Mouse (Mus musculus): ENCODE data around the gene Neurod2. TPM values are rescaled to one million over a fixed set of nuclear protein-coding genes. Genes with fewer than 3 reads are reported as not detected.

Gene Neurod2
- polyA plus RNA-seq, 1 experiment from 2014 or later: 0.09 TPM

DNA sequence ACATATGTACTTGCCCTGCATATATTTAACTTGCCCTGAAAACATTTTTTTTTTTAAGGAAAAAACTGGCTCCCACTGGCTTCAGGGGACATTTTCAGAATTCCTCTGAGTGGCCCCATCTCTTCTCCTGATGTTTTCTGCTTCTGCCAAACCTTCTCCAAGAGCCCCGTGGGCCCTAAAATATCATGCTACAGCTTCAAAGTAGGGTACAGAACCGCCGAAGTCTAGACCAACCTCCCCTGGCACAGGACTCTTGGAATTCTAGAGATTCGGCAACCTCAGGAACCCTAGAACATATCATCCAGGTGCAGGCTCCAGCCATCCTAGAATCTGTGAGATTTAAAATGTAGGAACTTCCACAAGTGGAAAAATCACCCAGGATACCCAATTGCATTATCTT lies 9.9 kb downstream of the Neurod2 start:
- no peaks in the 10 kb centered on the region for H3K9me3 ChIP-seq
- H3K9ac ChIP-seq: no peak overlapping the region
- H3K4me2 ChIP-seq (replicated peaks): no peak overlapping the region
- H3K4me1 ChIP-seq (replicated peaks): no peaks in the 10 kb centered on the region
- no peak overlapping the region for H3K27ac ChIP-seq
- ATAC-seq: no peak
- H3K36me3 ChIP-seq: no peaks in the 10 kb centered on the region
- no peak overlapping the region for H3K4me3 ChIP-seq (replicated peaks)
- 18% methylated on average over 4 of the region's 4 CpGs for WGBS
- H3K27me3 ChIP-seq (replicated peaks): peaks cover 96% of the 10 kb centered on the region

DNA sequence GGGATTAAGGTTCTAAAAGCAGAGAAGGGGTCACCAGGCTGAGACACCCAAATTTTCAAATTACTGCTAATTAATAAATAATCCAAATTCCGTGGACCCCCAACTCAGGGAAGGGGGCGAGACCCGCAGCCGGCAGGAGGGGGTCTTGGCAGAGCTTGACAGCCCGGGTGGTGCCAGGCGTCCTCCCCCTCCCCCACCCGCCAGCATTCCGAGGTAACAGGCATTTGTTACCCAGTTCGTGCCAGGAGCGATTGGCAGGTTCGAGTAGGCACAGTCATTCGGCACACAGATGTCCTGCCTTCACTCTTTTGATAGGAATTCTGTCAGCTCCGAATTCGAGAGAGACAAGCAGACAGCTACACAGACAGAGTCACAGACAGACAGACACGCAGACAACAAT lies 10.3 kb downstream of the Neurod2 start:
- Histone ChIP-seq H3K4me2 (replicated peaks) (no peak overlapping the region), H3K4me3 (replicated peaks) (no peak overlapping the region), H3K4me1 (replicated peaks) (no peaks in the 10 kb centered on the region), H3K27me3 (replicated peaks) (peaks cover 96% of the 10 kb centered on the region), H3K9ac (no peak overlapping the region), H3K9me3 (no peaks in the 10 kb centered on the region), H3K36me3 (no peaks in the 10 kb centered on the region), H3K27ac (no peak overlapping the region)
- 4% methylated on average over 15 of the region's 15 CpGs for WGBS
- ATAC-seq: no peak

DNA sequence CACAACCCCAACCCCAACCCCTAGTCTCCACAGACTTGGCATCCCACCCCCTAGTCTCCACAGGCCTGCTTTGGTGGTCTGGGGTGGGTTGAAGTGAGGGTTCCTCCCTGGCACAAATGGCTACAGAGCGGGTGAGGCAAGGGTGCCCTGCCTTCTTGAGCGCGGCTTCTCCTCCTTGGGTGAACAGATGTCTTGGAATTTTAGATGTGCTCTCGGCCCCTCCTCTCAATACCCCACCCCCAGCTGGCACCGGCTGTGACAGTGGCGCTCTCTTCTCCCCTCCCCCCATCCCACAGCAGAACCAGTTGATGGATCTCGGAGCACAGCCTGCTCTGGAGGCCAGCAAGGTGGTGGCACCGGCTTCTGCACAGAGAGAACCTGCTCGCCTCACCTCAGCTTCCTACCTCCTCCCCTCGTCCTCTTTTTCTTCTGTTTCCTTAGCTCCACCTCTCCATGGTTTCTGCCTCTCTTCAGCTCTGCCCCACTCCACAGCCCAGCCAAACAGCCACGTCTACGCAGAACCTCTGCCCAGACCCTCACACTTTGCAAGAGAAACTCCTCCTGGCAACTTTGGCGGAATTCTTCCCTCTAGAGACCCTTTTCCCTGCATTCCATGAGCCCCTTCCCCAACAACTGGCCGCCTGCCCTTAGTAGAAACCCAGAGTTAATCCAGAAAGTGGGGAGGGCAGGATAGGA lies 10.9 kb downstream of the Neurod2 start:
- WGBS: under 1% methylated on average over 14 of the region's 14 CpGs

DNA sequence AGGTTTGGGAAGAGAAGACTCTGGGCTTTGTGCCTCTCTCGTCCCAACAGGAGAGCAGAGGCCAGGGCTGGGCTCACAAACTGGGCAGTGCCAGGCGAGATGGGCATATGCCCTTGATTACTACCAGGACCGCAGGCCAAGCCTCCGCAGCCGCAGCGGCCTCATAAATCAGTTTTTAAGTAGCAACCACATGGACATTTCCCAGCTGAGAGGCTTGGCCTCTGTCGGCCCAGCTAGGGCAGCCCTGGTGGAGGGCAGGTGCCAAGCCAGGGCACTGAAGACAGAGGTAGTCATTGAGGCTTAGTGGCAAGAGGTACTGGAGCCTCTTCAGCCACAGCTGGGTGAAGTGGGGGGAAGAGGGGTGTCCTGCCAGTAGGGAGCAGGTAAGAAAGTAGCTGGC lies 12.0 kb downstream of the Neurod2 start:
- WGBS: 11% methylated on average over 7 of the region's 7 CpGs
- Histone ChIP-seq H3K36me3 (no peaks in the 10 kb centered on the region), H3K9ac (no peak overlapping the region), H3K4me2 (replicated peaks) (no peak overlapping the region), H3K4me1 (replicated peaks) (no peaks in the 10 kb centered on the region), H3K9me3 (no peaks in the 10 kb centered on the region), H3K4me3 (replicated peaks) (no peak overlapping the region), H3K27ac (no peak overlapping the region), H3K27me3 (replicated peaks) (peaks cover 91% of the 10 kb centered on the region)
- no peak for ATAC-seq

More for the DNA sequence above, 10.9 kb downstream of the Neurod2 start:
- no peak overlapping the region for H3K27ac ChIP-seq
- peaks cover 95% of the 10 kb centered on the region for H3K27me3 ChIP-seq (replicated peaks)
- no peaks in the 10 kb centered on the region for H3K9me3 ChIP-seq
- no peak overlapping the region for H3K9ac ChIP-seq
- H3K4me3 ChIP-seq (replicated peaks): no peak overlapping the region
- no peak overlapping the region for H3K4me2 ChIP-seq (replicated peaks)
- no peaks in the 10 kb centered on the region for H3K36me3 ChIP-seq
- no peaks in the 10 kb centered on the region for H3K4me1 ChIP-seq (replicated peaks)
- no peak for ATAC-seq

DNA sequence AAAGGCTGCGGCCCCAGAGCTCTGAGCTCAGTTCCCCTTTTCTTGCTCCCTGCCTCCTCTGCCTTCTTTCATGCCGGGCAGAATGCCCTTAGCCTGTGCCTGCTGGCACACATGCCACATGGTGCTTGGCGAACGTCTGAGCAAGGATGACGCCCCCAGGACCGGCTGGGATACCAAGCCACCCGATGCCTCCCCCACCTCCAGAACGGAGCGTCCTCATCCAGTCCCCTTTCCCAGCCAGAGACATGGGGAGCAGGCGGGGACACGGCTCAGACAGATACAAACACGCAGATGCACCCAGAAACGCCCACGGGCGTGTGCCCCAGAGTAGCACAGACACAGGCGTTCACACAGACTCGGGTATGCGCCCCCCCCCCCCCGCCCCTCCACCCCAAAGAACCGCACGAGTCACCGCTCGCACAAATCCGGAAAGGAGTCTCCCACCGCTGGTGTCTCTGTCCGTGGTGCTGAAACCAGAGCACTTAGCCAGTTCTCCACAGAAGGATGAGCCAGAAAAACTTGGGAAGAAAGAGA lies 15.6 kb downstream of the Neurod2 start:
- Histone ChIP-seq H3K9me3 (no peaks in the 10 kb centered on the region), H3K4me1 (replicated peaks) (no peaks in the 10 kb centered on the region), H3K36me3 (no peaks in the 10 kb centered on the region), H3K4me3 (replicated peaks) (no peak overlapping the region), H3K27ac (no peak overlapping the region), H3K27me3 (replicated peaks) (peaks cover 59% of the 10 kb centered on the region), H3K4me2 (replicated peaks) (no peak overlapping the region; the same call in 1 of the 2 replicates), H3K9ac (no peak overlapping the region)
- no peak for ATAC-seq
- 2% methylated on average over 26 of the region's 26 CpGs for WGBS

DNA sequence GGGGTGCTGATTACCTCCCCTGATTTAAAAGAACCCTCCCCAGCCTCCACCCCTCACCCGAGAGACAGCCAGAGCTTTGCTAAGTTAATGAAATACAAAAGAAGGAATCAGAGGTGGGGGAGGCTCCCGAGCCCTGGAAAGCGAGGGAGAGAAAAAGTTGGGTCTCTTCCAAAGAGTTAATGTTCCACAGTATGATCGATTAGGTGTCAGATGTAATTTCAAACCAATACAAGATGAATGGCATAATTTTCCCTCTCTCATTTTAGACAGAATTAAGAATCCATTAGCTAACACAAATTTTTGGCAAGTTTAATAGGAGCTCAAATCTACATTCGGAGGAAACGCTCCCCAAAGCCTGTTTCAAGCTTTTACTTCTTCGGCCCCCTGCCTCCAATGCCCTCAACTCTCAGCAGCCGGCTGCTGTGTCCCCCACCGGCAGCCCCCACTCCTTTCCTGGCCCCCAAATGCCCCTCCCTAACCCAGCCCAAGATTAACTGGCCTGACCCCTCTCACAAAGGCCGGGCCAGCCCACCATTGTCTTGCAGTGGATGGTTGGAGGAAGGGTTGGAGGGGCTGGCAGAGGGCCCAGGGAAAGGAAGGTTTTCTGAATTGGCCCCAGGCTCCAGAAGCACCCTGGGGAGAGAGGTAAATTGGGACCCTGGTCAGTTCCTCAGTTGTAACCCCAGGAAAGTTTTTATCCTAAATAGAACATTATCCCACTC lies 30.8 kb downstream of the Neurod2 start:
- no peak overlapping the region for H3K27ac ChIP-seq
- ATAC-seq: no peak
- no peaks in the 10 kb centered on the region for H3K9me3 ChIP-seq
- WGBS: 20% methylated on average over 10 of the region's 10 CpGs
- H3K4me3 ChIP-seq (replicated peaks): no peak overlapping the region
- H3K4me1 ChIP-seq (replicated peaks): peaks cover 25% of the 10 kb centered on the region
- H3K4me2 ChIP-seq (replicated peaks): no peak overlapping the region
- peak overlapping the region; percentile 5; the same call in 1 of the 2 replicates for H3K9ac ChIP-seq
- H3K27me3 ChIP-seq (replicated peaks): no peaks in the 10 kb centered on the region; the same call in none of the 2 replicates
- no peaks in the 10 kb centered on the region for H3K36me3 ChIP-seq

DNA sequence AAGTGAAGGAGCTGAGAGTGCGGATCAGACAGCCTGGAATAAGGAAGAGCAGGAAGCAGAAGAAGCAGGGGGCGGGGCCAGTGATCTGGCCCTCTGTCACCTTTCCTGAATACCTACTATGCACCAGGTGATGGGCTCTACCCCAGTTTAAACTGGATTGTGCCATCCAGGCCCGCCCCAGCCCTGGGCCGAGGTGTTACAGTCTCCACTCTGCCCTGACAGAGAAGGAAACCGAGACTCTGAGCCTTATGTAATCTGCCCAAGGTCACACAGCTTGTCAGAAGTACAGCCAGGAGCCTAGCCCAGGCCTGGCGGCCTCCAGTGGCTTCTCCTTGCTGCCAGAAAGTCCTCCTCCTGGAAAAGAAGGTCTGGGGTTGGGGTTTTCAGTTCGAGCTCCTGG lies 31.7 kb downstream of the Neurod2 start:
- Histone ChIP-seq H3K27me3 (replicated peaks) (no peaks in the 10 kb centered on the region; the same call in none of the 2 replicates), H3K9me3 (no peaks in the 10 kb centered on the region), H3K4me3 (replicated peaks) (no peak overlapping the region), H3K27ac (no peak overlapping the region), H3K36me3 (no peaks in the 10 kb centered on the region), H3K4me1 (replicated peaks) (peaks cover 25% of the 10 kb centered on the region), H3K4me2 (replicated peaks) (no peak overlapping the region), H3K9ac (peak overlapping the region; percentile 5; the same call in 1 of the 2 replicates)
- WGBS: 28% methylated on average over 7 of the region's 7 CpGs
- no peak for ATAC-seq

DNA sequence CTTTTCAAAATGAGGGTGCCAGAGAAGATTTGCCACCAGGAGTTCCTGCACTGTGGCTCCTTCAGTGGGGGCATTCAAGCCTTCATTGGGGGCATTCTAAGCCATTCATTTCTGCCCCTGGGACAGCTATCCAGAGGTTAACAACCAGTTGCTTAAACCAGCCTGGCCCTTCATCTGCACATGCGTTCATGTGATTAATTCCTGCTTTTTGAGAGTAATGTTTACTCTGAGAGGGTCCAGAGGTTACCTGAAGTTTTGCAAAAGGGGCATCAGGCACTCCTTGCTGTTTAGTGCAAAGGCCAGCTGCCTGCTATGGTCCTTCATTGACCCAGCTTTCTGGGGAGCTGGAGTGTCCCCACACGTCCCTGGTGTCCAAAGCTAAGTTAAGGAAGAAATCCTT lies 32.5 kb downstream of the Neurod2 start:
- no peaks in the 10 kb centered on the region; the same call in none of the 2 replicates for H3K27me3 ChIP-seq (replicated peaks)
- H3K36me3 ChIP-seq: no peaks in the 10 kb centered on the region
- H3K4me3 ChIP-seq (replicated peaks): no peak overlapping the region
- H3K9ac ChIP-seq: no peak overlapping the region
- H3K27ac ChIP-seq: no peak overlapping the region
- H3K9me3 ChIP-seq: no peaks in the 10 kb centered on the region
- no peak overlapping the region for H3K4me2 ChIP-seq (replicated peaks)
- WGBS: 42% methylated on average over 2 of the region's 2 CpGs
- ATAC-seq: no peak
- H3K4me1 ChIP-seq (replicated peaks): peaks cover 25% of the 10 kb centered on the region

DNA sequence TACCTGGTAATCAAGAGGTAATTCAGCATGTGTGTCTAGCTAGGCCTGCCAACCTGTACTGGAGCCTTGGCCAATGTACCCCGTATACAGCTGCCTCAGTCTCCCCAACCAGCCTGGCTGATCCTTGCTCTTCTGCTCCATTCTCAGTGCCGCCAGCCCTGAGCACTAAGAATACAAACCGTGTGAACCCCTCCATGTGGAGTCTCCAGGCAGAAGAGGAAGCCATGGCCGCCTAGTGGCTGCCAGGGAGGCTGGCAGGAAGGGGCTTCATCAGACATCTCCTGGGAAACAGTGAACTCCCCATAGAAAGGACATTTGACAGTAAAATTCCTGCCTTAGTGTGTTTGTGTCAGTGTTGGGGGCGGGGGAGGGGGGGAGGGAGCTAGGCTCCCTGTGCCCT lies 33.2 kb downstream of the Neurod2 start:
- Histone ChIP-seq H3K27ac (no peak overlapping the region), H3K4me1 (replicated peaks) (peaks cover 25% of the 10 kb centered on the region), H3K27me3 (replicated peaks) (no peaks in the 10 kb centered on the region; the same call in none of the 2 replicates), H3K9ac (no peak overlapping the region), H3K36me3 (no peaks in the 10 kb centered on the region), H3K4me3 (replicated peaks) (no peak overlapping the region), H3K9me3 (no peaks in the 10 kb centered on the region), H3K4me2 (replicated peaks) (no peak overlapping the region)
- ATAC-seq: no peak
- 11% methylated on average over 5 of the region's 5 CpGs for WGBS

DNA sequence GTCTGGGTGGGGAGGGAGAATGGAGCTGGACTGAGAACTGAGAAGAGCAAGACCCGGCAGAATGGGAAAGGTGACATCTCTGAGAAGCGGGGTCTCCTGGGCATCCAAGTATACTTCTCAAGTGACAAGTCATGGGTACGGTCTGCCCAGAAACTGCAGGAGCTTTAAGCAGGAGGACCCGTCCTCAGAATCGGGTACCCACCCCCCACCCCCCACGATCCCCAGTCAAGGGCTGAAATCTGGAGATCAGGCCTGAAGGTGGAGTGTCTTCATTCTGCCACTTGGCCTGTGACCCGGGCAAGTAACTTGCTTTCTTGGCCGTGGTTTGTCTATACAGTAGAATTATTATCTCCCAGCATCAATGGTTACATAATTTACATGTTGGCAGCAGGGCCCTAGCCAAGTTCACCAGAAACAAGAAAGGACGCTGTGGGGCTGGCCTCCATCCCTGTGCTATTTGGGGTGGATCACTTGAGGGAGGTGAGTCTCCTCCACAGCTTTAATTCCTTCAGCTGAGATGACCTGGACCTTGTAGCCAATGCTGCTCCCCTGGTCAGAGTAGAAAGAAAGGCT lies 34.3 kb downstream of the Neurod2 start:
- 11% methylated on average over 9 of the region's 9 CpGs for WGBS
- Histone ChIP-seq H3K27ac (no peak overlapping the region), H3K9me3 (no peaks in the 10 kb centered on the region), H3K4me1 (replicated peaks) (peaks cover 25% of the 10 kb centered on the region), H3K4me3 (replicated peaks) (peak overlapping the region; percentile 71), H3K9ac (peak overlapping the region; percentile 70), H3K27me3 (replicated peaks) (no peaks in the 10 kb centered on the region; the same call in none of the 2 replicates), H3K4me2 (replicated peaks) (peak overlapping the region; percentile 98), H3K36me3 (no peaks in the 10 kb centered on the region)
- 0 out of 2 replicates have a peak, but pooled peaks have one; percentile 6 for ATAC-seq

DNA sequence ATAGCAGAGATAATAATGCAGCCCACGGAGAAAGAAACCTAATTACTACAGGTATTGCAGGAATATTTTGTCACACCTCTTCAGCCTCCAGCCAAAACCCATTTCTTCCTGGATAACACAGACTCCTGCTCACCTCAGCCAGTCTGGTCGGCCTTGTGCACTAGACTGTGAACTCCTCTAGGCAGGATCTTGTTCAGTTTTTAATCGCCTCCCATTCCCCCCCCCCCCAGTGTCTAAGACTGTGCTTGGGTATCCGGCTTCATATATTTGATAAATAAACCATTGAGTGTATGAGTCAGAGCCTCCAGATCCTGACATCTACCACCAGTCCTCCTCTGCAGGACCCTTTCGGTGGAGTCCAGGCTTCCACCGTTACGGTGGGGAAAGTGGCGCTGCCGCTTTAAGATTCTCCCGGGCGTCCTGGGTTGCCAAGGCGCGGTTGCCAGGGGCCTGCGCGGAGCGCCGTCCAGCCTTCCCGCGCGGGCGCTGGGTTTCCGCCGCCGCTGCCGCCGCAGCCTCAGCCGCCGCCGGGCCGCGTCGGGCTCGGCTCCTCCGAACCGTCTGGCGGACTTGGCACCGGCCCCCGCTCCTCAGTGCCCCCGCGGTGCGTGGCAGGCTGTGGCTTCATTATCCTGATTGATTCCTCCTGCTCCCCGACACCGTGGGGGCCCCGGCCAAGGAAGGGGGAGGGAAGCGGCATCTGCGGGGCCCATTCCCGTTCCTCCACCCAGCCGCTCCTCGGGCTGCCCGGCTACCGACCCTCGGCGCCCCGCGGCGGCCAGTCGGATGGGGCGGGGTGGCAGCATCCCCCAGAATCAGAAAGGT lies 35.0 kb downstream of the Neurod2 start:
- Histone ChIP-seq H3K4me3 (replicated peaks) (peak overlapping the region; percentile 71), H3K36me3 (no peaks in the 10 kb centered on the region), H3K4me2 (replicated peaks) (peak overlapping the region; percentile 98), H3K27me3 (replicated peaks) (no peaks in the 10 kb centered on the region; the same call in none of the 2 replicates), H3K9ac (peak overlapping the region; percentile 70), H3K4me1 (replicated peaks) (peaks cover 25% of the 10 kb centered on the region), H3K27ac (no peak overlapping the region), H3K9me3 (no peaks in the 10 kb centered on the region)
- WGBS: 1% methylated on average over 58 of the region's 58 CpGs
- peak; percentile 85 for ATAC-seq

Measured in intestine, embryonic 15.5 days (tissue).